Mouse (Mus musculus): Measurements from ENCODE around the gene Commd8.

The Commd8 gene

GRCm38 (mm10) chr5:72167594-72168284, at the start of gene Commd8:
TSS of gene Commd8 (minus strand) at chr5:72168189.
- peak; percentile 97 for DNase-seq

DNA sequence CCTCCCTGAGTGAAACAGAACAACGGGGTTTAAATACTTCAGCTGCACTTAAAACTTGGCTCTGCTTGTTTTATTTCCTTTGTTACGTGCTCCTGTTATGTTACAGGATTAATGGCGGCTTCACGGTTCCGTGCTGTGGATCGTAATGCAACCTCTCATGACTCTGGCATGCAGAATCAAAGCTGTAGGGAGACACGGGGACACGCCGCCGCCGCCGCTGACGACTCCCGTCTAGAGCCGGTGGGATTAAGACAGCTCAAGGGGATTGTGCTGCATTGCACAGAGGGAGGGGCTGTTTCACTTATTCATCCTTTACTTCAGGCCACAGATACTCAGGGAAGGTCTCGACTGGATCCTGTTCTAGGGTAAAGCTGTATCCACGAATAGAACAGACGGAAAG, 43.8 kb upstream of the Commd8 start:
- no peak for DNase-seq

- DNase-seq = no peak
Observed at GRCm38 (mm10) chr5:72210812-72211139, 42.8 kb upstream of the Commd8 start.

GRCm38 (mm10) chr5:72210123-72210811, 42.3 kb upstream of the Commd8 start:
- no peak for DNase-seq

DNA sequence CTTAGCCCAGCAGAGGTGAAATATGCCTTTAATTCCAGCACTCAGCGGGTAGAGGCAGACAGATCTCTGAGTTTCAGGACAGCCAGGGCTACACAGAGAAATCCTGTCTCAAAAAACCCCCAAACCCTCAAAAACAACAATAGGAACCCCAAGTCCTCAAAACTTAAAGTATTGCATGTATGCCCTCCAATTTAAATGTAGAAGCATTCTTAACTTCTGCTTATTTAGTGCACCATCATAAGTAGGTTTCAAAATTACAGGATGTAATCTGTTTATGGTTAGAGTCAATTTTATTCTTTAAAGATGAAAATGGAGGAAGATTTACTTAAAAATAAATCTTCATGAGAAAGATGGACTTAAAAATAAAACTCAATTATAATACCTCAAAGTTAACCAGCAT, 40.5 kb upstream of the Commd8 start:
- DNase-seq = no peak

DNA sequence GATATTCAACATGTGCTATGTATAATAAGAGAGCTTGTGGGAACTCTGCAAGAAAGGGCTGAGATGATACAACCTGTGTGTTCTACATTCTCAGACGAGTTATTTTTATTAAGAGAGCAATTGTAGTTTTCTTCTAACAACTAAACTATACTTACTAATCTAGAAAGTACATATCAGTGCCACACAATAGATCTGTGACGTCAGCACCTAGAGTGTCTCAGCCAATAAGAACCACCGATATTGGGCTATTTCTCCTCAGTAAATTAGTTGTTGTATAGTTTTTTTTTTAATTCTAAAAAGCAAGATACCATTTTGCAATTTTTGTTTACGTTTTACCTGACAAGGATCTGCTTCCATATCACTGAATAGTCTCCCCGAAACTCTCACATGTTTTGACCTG, 37.3 kb upstream of the Commd8 start:
- no peak for DNase-seq

DNA sequence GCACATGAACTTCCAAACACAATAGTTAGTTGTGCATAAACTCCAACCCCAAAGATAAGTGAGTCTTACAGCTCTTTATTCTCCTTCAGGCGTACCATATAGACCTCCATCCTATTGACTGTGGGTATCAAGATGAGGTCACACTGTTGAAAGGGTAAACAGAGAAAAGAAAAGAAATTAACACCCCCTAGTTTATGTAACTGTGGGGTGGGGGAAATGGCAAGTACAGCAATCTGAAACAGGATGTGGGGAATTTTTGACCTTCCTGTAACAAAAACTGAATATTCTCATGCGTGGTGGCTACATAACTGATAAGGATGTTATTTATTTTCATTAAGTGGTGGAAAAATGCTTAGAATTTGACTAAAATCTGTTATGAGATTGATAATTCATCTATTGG, 36.5 kb upstream of the Commd8 start:
- DNase-seq = no peak

GRCm38 (mm10) chr5:72203734-72204073, 35.7 kb upstream of the Commd8 start:
- DNase-seq = no peak

DNA sequence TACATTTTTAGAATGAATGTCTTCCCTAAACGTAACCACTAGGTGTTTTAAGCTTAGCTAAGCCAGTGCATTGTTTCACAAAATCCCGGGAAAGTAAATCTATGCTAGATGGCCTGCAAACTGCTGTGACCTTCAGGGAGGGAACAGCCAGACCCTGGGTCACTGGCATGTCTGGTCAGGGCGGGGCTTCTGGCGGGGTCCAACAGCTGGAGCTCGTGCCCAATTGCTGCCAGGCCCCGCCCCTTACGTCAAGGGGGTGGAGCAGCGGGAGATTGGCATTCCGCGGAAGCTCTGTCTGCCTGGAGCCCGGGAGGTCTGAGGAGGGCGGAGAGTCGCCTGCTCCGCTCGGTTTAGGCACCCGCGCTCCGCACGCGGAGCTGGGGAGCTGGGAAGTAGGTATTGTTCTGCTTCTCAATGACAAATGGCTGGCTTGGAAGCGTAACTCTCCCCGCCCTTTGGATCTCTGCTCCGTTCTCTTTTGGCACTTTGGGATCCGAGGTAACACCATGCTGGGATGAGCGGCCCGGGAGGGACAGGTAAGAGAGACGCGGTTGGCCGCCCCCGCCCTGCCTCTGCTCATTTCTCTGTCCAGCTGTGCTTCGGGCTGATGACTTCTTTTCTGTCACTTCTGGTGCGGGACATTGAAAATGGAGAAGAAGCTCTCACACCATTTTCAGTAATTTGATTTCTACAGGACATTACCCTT, 35.2 kb upstream of the Commd8 start:
- DNase-seq = peak; percentile 95

GRCm38 (mm10) chr5:72202016-72202415, 34.0 kb upstream of the Commd8 start:
- no peak for DNase-seq

DNA sequence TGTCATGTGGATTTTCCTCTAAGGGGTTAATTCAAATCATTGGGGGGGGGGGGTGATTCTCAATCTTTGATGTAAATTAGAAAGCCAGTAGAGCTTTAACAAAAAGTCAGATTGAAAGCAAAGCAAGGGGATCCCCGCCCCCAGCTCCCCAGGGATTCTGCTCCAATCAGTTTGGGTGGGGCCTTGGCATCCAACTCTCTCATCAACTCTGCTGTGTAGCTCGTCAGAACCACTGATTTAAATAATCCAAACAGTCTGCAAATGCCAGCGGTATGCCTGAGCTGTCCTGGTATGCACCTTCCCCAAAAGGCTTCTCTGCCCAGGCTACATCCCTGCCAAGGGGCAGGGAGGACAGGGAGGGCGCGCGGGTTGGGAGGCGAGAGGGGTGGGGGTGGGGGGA, 33.6 kb upstream of the Commd8 start:
- DNase-seq = no peak

- no peak for DNase-seq
Observed at GRCm38 (mm10) chr5:72195442-72195841, 27.5 kb upstream of the Commd8 start.

DNA sequence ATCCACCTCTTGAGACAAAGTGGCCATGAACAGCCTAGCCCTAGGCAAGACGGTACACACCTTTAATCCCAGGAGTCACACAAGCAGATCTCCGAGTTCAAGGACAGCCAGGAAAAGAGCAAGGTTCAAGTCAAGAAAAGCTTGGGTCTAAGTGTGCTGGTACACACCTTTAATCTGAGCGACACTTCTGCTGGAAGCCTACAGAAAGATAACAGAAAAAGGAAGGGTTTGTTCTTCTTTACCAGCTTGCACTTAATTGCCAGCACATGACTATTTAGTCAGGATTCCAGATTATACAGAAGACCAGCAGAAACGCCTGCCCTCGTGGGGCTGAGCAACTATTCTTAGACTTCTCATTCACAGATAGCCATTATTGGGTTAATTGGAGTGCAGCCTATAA, 23.9 kb upstream of the Commd8 start:
- no peak for DNase-seq

DNA sequence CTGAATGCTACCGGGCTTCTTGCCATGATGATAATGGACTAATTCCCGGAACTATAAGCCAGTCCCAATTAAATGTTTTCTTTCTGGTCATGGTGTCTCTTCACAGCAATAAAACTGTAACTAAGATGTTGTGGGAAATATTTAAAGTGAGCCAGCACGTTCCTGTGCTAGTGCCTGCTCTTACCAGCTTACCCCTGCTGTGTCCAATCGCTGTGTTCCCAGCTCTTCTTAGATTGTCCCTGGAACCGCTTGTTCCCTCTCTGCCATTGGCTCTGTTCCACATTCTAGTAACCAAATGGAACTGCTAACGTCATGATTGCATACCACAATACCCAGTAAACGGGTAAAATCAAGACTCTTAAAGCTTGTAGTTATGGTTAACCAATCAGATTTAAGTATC, 23.2 kb upstream of the Commd8 start:
- DNase-seq = no peak

GRCm38 (mm10) chr5:72184437-72185100, 16.6 kb upstream of the Commd8 start:
- no peak for DNase-seq

GRCm38 (mm10) chr5:72183929-72184328, 15.9 kb upstream of the Commd8 start:
- DNase-seq = no peak

DNA sequence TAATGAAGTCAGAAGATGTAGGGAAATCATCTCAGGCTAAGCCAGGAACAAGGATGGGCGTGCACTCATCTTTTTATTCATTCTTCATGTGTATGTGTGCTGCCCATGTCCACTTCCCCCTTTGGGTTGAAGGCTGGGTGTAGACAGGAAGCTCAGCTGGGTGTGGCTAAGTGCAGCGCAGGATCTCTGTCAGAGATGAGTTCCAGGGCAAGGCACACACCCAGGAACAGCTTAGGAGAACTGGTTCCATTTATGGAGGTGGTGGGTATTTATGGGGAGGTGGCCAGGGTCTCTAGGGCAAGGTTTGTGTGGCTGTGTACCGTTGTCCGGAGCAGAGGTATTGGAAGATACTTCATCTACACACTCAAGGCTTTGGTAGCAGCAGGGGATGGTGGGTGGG, 14.8 kb upstream of the Commd8 start:
- DNase-seq = no peak

- DNase-seq = no peak
Observed at GRCm38 (mm10) chr5:72181194-72181593, 13.2 kb upstream of the Commd8 start.

DNA sequence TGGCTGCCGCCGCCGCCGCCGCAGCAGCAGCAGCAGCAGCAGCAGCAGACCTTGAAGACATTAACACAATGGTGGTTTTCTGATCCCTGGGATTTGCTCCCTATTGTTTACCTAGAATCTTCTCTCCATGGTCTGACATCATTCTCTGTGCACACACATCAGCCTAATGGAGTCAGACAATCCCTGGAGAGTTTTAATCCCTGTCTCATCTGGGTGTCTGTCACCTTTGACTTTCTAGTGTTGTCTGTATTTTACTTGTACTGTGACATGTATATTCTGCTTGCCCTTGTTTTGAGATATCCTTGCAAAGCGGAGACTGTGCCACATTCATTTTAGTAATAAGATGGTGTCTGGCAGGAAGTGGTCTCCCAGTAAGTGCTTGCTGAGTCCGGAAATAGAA, 7.5 kb upstream of the Commd8 start:
- DNase-seq = peak; percentile 37

GRCm38 (mm10) chr5:72175050-72175449, 7.1 kb upstream of the Commd8 start:
- DNase-seq = no peak

- no peak for DNase-seq
Observed at GRCm38 (mm10) chr5:72173521-72173920, 5.5 kb upstream of the Commd8 start.

- DNase-seq = peak; percentile 63
Observed at GRCm38 (mm10) chr5:72172675-72173074, 4.7 kb upstream of the Commd8 start.

DNA sequence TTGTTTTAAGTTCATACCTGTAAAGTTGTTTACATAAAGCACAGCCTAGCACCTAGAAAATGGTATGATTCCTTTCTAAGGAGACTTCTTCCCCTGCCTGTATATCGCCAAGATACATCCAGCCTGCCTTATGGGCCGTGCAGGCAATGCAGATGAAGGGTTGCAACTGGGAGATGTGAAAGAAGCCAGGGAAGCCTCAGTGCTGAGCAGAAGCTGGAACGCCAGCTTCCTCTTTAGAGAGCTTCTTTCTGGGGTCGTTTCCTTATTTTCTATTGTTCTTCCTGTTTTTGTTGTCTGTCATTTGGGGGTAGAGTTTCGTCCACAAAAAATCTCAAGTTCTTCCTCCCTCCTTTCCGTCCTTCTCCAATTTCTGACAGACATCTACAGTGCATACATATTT, 2.1 kb upstream of the Commd8 start:
- DNase-seq = no peak

DNA sequence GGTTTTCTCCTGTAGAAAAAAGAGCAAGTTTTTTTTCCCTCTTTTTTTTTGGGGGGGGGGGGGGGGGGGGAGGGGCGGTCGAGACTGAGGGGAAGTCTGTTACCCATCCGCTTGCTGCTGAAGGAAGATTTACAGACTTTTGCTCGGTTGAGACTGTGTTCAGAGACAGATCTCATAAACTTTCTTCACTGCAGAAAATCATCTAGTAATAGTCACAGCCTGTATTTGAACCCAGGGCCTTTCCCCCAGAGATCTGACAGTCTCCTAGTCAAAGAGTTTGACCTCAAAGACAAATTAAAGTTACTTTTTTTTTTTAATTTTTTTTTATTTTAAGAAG, 264 bp upstream of the Commd8 start:
- no peak for DNase-seq
